Mouse (Mus musculus) G1E-ER4 (cell line): ENCODE results near the gene Rac1. TPM values are rescaled to one million over a fixed set of nuclear protein-coding genes. Genes with fewer than 3 reads are reported as not detected.

Experiments
- GATA1 ChIP-seq: IDR thresholded peaks from one replicate; pipeline ENCODE4 v1.8.0; 2012; ENCODE audit warnings: low read length, inconsistent platforms
- polyA plus RNA-seq: library from polyadenylated mRNA; stranded (reverse); fragments of >175 nt; gene quantifications from 2 replicates; pipeline ENCODE4 v1.2.3, GENCODE M21; 2012

Rac1 gene
- polyA plus RNA-seq, 1 experiment: 155 TPM

DNA sequence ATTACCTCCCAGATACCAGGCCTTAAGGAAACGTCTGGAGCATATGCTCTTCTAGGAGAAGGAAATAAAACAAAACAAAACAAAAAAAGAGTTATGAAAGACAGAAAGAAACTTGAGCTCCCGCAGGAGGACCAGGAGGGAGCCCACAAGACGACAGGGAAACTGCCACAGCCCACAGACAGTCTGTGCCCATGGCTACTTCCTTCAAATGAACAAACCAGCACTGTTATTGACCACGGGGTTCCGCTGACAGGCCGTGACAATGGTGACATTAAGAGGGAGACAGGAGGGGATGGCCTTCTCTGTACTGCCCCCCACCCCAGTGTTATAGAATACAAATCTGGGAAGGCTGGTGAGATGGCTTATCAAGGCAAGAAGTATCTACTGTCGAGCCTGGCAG lies 2.9 kb upstream of the Rac1 start:
- no peak for TF ChIP-seq GATA1

DNA sequence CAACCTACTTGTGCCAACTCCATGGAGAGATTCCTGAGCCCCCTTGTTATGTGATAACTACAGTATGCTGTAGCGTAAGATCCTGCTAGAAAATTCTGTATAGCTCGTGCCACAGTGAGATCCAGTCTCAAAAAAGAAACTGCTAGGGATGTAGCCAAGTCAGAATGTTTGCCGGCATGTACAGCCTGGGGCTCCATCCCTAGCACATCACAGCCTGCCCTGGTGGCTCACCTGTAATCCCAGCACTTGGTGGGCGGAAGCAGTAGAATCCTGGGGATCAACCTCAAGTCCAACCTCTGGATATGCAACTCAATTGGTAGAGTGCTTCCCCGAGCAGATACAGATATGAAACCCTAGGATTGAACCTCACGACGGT lies 460 bp upstream of the Rac1 start:
- TF ChIP-seq GATA1: no peak

DNA sequence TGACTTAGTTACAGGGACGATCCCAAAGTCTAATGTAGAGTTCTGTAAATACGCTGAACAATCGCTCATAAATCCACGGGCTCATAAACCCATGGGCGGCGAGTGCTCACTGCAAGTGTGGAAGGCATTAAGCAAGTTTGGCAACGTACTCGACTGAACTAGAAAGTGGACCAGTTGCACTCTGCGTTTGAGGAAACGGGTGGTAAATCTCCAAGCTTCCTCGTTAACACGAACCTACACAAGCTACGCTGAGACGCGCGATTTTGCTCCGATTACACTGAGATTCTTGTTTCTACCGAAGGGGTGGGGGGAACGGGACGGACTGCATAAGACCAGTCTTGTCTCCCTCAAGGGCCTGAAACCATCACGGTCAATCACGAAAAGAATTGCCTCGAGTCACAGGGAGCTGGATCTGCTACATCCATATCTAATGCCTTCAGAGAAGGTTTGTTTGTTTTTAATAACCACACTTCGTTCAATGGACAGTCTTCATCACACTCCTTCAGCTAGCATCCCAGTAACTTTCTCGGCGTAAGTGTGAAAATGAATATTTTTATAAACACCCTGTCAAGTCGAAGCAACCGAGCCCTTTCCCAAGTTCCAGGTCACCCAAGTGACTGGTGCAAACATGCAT lies 1.0 kb downstream of the Rac1 start:
- TF ChIP-seq GATA1: no peak

DNA sequence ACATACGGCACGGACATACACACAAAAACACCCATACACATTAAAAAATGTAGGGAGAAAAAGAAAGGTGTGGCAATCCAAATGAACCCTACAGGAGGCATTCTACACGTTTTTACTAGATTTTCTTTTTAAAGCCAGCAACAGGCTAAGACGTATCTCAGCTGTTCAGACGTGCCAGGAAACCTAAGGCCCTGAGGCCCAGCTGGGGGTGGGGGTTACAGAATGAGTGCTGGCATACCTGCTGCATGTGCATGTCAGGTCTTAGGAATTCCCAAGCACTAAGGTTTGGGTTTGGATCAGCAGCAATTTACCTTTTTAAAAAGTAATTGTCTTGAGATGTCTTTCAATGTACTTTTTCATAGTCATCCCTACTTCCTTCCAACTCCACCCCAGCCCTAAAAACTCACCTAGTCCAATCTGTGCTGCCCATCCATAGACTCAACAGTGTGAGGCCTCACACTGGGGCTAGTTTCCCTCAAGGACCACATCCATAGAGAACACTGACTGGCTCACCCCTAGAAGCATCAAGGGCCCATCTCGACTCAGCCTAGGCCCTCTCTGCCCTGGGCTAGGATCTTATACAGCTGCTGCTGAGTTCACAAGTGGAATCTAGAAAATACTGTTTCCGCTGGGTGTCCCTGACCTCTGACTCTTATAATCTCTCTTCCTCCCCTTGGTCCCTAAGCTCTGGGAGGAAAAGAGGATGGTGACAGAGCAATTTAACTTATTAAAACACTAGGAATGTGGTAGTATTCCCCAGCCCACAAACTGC lies 2.2 kb downstream of the Rac1 start:
- TF ChIP-seq GATA1: no peak

DNA sequence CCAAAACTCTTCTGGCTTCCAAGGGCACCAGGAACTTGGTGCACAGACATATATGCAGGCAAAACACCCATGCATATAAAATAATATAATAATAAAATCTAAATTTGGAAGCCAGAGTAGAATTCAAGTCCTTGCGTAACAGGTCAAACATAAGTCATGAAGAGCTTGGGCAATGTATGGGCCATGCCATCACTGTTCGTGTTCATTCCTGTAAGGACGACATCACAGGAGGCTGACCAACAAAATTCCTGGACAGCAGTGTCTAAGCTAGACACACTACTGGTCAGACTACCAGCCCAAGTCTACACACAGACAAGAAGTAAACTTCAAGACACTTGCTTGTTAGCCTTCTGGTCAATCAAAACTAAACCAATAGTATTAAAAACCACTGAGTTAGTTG lies 5.0 kb downstream of the Rac1 start:
- no peak for TF ChIP-seq GATA1

DNA sequence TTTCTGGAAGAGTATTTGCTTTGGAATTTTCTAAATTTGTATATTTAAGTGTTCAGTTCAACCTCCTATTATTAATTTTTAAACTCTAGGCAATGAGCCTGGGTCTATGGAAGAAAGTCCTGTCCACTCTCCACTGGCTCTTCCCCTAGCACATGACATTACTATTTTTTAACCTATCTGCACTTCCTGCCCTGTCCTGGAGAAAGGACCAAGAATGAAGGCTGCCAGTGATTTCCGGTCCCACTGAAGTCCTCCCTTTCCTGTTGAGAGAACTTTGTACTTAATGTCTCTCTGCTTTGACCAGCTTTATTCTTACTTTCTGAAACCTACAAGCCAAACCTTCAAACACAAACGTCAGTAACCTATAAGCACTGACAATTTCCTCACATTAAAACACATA lies 7.4 kb downstream of the Rac1 start:
- TF ChIP-seq GATA1: no peak

DNA sequence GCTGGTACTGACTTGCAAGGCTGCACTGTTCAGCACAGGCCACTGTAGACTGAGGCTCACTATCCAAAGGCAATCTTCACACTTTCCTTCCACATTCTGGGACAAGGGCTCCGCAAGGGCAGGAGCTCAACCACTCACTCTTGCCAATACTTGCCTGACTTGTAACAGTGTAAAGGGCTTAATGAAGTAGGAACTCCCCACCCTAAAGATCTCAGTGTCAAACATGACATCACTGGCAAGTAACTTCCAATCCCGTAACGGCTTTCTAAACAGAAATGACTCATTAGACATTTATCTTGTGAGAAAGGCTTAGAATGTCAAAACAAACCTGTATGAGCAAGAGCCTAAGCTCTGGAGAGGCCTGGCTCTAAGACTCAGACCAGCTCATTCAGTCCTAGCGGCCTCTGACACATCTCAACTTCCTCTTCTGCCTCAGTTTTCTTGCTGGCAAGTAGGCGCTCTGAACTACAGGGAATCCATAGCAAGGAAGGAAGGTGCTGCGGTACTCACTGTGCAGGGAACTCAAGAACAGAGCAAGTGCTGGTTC lies 9.7 kb downstream of the Rac1 start:
- no peak for TF ChIP-seq GATA1

DNA sequence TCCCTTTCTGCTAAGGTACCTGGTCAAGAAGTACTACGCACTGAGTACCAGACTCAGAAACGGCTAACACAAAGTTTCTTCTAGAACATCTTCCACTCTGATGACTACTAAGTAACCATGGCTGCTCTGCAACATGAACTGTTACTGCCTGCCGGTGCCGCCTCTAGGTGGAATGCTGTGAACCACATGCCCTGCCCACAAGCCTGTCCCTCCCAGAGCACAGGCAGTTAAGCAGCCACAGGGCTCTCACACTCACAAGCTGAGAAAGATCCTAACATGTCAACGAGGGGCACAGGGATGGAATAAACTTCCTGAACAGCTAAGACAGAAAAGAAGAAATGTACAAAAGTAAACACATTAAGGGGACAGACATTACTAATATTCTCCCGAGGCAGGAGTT lies 10.4 kb downstream of the Rac1 start:
- TF ChIP-seq GATA1: no peak

DNA sequence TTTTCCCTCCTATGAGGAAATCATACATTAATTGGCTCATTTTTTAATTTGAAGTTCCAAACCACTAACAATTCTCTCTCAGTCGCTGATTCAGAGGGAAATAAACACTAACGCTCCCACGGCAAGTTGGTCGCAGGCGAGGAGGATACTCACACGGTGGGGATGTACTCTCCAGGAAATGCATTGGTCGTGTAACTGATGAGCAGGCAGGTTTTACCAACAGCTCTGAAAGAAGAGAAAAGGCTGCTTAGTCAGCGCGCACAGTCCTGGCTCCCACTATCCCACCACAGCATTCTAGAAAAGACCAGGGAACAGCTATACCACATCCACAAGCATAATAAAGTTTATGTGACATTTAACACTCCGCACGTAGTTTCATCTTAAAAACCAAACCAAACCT lies 10.8 kb downstream of the Rac1 start:
- no peak for TF ChIP-seq GATA1

DNA sequence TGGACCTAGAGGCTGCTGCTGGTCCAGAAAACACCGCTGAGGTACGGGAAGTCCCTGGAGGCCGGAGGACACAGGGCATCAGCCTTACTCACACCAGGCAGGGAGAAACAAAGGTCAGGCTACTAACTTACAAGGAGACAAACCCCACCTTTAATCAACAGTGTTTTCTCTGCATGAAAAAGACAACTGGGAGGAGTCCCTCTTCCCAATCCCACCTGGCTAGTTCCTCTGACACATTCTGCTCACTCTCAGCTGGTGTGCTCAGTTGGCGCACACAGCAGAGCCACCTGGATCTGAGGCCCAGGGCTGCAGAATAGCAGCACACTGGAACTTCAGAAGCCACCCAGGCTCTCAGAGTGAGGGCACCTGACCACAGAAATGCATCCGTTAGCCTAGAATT lies 13.0 kb downstream of the Rac1 start:
- TF ChIP-seq GATA1: no peak

DNA sequence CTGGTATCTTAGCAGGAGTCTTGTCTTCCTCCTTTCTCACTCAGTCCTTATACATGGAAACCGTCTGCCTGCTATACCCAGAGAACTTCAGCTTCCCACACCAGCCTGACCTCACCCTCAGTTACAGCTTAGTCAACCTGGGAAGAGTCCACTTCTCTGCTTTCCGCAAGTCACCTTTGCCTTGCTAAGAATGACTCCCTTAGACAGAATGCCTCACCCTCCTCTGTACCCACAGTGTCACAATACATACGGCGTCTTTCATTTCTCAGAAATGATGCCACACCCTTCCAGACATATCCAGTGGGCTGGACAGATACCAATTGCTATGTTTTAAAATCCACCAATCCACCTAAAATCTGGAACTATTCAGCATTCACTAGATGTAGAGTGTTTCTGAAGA lies 15.5 kb downstream of the Rac1 start:
- no peak for TF ChIP-seq GATA1

DNA sequence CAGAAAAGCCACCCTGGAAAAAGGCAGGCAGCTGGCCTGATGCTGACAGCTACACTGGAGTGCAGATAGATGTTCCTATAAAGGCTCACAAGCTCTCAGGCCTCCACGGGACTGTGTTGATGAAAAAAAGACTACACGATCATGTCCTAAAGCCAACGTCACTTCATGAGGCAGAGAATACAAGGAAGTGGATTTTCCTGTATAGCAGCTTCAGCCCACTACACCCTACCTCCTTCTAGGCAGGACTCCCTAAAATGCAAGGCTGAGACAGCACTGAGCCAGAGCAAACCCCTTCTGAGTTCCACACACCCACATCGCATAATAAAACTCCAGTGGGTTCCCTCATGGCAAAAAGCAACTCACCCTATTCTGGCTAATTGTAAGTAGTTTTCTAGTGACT lies 16.3 kb downstream of the Rac1 start:
- no peak for TF ChIP-seq GATA1

DNA sequence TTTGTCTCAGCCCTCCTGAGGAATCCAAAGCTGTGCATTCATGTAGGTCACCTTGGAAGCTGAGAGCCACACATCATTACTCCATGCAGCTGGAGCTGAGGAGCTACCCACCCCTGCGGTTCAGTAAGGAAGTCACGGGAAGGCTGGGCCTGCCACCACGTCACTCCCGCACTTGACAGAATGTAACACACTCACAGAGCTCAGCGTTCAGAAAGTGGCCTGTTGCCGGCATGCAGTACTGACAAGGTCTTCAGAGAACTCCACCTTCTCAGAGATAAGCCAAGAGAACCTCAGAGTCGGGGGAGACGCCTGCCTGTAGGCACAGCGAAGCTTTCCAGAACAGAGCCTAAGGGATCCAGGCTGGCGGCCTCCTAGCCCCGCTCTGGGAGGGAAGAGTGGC lies 18.1 kb downstream of the Rac1 start:
- TF ChIP-seq GATA1: no peak

DNA sequence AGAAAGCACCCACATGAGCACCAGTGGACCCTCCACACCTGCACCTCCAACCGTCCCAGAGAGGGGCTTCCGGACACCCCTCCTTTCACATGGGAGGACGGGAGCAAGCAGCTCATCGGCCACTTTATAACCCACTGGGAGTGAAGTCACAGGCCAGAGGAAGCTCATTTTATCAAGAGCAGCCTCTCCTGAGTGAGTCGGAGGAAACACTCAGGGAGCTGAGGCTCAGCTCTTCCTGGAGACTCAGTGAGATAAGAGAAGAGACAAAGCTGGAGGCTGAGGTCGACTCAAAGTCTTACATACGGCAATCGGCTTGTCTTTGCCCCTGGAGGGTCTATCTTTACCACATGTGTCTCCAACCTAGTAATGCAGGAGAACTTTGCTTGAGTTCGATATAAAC lies 18.5 kb downstream of the Rac1 start:
- no peak for TF ChIP-seq GATA1

DNA sequence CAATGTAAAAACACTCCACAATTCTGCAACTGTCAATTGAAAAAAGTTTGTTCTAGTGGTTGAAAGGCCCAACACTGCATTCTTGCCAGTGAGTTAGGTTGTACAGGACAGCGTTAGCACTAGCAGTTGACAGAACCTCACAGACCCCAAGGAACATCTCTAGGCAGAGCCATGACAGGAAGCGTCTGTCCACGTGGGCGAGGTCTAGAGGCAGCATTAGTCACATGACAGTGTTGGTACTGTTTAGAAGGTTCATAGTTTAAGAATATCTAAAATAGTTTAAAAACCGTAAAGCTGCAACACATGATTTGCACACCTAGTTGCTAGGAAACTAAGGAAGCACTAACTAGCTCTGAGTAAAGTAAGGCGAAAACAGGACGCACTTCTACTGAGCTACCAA lies 22.3 kb downstream of the Rac1 start:
- TF ChIP-seq GATA1: no peak

DNA sequence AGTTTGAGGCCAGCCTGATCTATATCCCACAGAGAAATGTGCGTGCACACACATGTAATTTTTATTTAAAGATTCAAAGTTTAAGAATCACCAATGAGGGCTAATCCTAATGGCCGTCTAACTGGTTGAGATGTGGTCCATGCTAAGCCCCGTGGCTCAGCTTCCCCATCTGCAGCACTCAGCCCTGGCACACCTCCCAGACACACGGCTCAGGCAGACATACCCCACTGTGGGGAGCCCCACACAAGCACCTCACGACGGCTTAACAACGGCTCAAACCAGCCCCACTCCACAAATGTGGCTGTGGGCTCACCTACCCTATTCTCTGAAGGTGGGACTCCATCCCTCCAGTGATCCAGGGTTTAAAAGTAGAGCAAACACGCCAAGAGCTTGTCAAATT lies 22.8 kb downstream of the Rac1 start:
- no peak for TF ChIP-seq GATA1

DNA sequence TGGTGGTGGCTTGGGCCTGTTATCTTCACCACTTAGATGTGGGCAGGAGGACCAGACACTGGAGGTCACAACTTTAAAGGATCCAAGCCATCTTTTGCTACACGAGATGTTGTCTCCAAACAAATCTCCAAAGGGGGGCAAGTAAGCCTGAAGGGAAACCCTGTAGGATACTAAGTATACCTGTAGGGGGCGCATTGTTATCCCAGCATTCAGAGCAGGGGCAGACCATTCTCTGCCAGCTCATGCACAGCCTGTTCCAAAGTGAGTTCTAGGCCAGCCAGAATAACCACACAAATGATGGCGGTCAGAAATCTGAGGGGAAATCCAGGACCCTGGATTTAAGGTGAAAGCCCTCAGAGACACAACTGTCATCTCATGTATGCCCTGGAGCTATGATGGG lies 23.4 kb downstream of the Rac1 start:
- TF ChIP-seq GATA1: no peak
